Mouse (Mus musculus): Measurements from ENCODE around the gene Ccdc106. TPM values are rescaled to one million over a fixed set of nuclear protein-coding genes. Genes with fewer than 3 reads are reported as not detected.
"Not testable (repeated sequence)": the region's sequence is repeated elsewhere in the genome, so short reads cannot be mapped to it uniquely, and the experiment has no call there.

The Ccdc106 gene
- polyA plus RNA-seq, 1 experiment from 2014 or later = 12.8 TPM

- H3K4me1 ChIP-seq = peaks cover 19% of the 10 kb centered on the region
- H3K36me3 ChIP-seq (replicated peaks) = peaks cover 20% of the 10 kb centered on the region
- no peak overlapping the region for H3K27ac ChIP-seq
- ATAC-seq (ENCODE audit: low FRiP score) = no peak
- no peak overlapping the region for H3K4me3 ChIP-seq (replicated peaks)
- no peaks in the 10 kb centered on the region for H3K9me3 ChIP-seq
- H3K4me2 ChIP-seq = no peak overlapping the region
- no peaks in the 10 kb centered on the region for H3K27me3 ChIP-seq
- H3K9ac ChIP-seq = no peak overlapping the region
- 89% methylated on average over 16 of the region's 16 CpGs for WGBS
Observed at GRCm38 (mm10) chr7:5017352-5017751, 3.0 kb upstream of the Ccdc106 start.

GRCm38 (mm10) chr7:5017931-5018330 lies 2.4 kb upstream of the Ccdc106 start:
- no peaks in the 10 kb centered on the region for H3K9me3 ChIP-seq
- peaks cover 20% of the 10 kb centered on the region for H3K36me3 ChIP-seq (replicated peaks)
- no peak overlapping the region for H3K27ac ChIP-seq
- ATAC-seq (ENCODE audit: low FRiP score) = no peak
- H3K9ac ChIP-seq = no peak overlapping the region
- H3K4me3 ChIP-seq (replicated peaks) = no peak overlapping the region
- H3K27me3 ChIP-seq = no peaks in the 10 kb centered on the region
- H3K4me1 ChIP-seq = peaks cover 22% of the 10 kb centered on the region
- H3K4me2 ChIP-seq = no peak overlapping the region
- WGBS = 97% methylated on average over 21 of the region's 21 CpGs

GRCm38 (mm10) chr7:5019576-5019975 lies 777 bp upstream of the Ccdc106 start:
- not testable (repeated sequence) for ATAC-seq (ENCODE audit: low FRiP score); H3K9me3 ChIP-seq; H3K27me3 ChIP-seq
- H3K4me2 ChIP-seq = peak overlapping the region; percentile 86
- WGBS = 34% methylated on average over 8 of the region's 8 CpGs
- H3K4me3 ChIP-seq (replicated peaks) = peak overlapping the region; percentile 90
- peak overlapping the region; percentile 95 for H3K27ac ChIP-seq
- peaks cover 33% of the 10 kb centered on the region for H3K36me3 ChIP-seq (replicated peaks)
- peaks cover 23% of the 10 kb centered on the region for H3K4me1 ChIP-seq
- peak overlapping the region; percentile 95; the same call in 1 of the 2 replicates for H3K9ac ChIP-seq

GRCm38 (mm10) chr7:5020685-5021084 lies 332 bp downstream of the Ccdc106 start:
- H3K9ac ChIP-seq = peak overlapping the region; percentile 95
- peak overlapping the region; percentile 90 for H3K4me3 ChIP-seq (replicated peaks)
- WGBS = under 1% methylated on average over 14 of the region's 15 CpGs
- H3K4me1 ChIP-seq = peaks cover 23% of the 10 kb centered on the region
- no peak; the same call in 1 of the 2 replicates for ATAC-seq (ENCODE audit: low FRiP score)
- peaks cover 42% of the 10 kb centered on the region for H3K36me3 ChIP-seq (replicated peaks)
- no peaks in the 10 kb centered on the region for H3K9me3 ChIP-seq
- H3K27ac ChIP-seq = peak overlapping the region; percentile 95
- H3K4me2 ChIP-seq = peak overlapping the region; percentile 86
- H3K27me3 ChIP-seq = no peaks in the 10 kb centered on the region

GRCm38 (mm10) chr7:5021197-5021596 lies 844 bp downstream of the Ccdc106 start:
- Histone ChIP-seq H3K27ac (peak overlapping the region; percentile 95; the same call in 1 of the 2 replicates), H3K4me2 (peak overlapping the region; percentile 86), H3K4me3 (replicated peaks) (peak overlapping the region; percentile 90), H3K27me3 (no peaks in the 10 kb centered on the region), H3K9ac (peak overlapping the region; percentile 95), H3K36me3 (replicated peaks) (peaks cover 47% of the 10 kb centered on the region), H3K9me3 (no peaks in the 10 kb centered on the region), H3K4me1 (peaks cover 18% of the 10 kb centered on the region)
- ATAC-seq (ENCODE audit: low FRiP score) = no peak
- WGBS = 45% methylated on average over 5 of the region's 5 CpGs

- peaks cover 92% of the 10 kb centered on the region for H3K36me3 ChIP-seq (replicated peaks)
Observed at GRCm38 (mm10) chr7:5029543-5029942, 9.2 kb downstream of the Ccdc106 start.

GRCm38 (mm10) chr7:5029946-5030345 lies 9.6 kb downstream of the Ccdc106 start:
- H3K4me1 ChIP-seq = no peaks in the 10 kb centered on the region
- H3K4me2 ChIP-seq = no peak overlapping the region
- no peak for ATAC-seq (ENCODE audit: low FRiP score)
- H3K4me3 ChIP-seq (replicated peaks) = peak overlapping the region; percentile 4; the same call in 1 of the 2 replicates
- H3K9me3 ChIP-seq = peaks cover 29% of the 10 kb centered on the region
- H3K27ac ChIP-seq = no peak overlapping the region
- WGBS = 94% methylated on average over 21 of the region's 21 CpGs
- peaks cover 92% of the 10 kb centered on the region for H3K36me3 ChIP-seq (replicated peaks)
- no peaks in the 10 kb centered on the region for H3K27me3 ChIP-seq
- H3K9ac ChIP-seq = no peak overlapping the region

More at GRCm38 (mm10) chr7:5029543-5029942, 9.2 kb downstream of the Ccdc106 start:
- Histone ChIP-seq H3K9me3 (peaks cover 29% of the 10 kb centered on the region), H3K4me2 (no peak overlapping the region), H3K27me3 (no peaks in the 10 kb centered on the region), H3K27ac (no peak overlapping the region), H3K9ac (no peak overlapping the region), H3K4me3 (replicated peaks) (no peak overlapping the region), H3K4me1 (no peaks in the 10 kb centered on the region)
- 95% methylated on average over 22 of the region's 22 CpGs for WGBS
- no peak for ATAC-seq (ENCODE audit: low FRiP score)

- H3K9ac ChIP-seq = no peak overlapping the region
- no peaks in the 10 kb centered on the region for H3K27me3 ChIP-seq
- peaks cover 94% of the 10 kb centered on the region for H3K36me3 ChIP-seq (replicated peaks)
- no peak overlapping the region for H3K27ac ChIP-seq
- H3K9me3 ChIP-seq = peaks cover 29% of the 10 kb centered on the region
- H3K4me1 ChIP-seq = no peaks in the 10 kb centered on the region
- 85% methylated on average over 63 of the region's 63 CpGs for WGBS
- 0 out of 2 replicates have a peak overlapping the region, but pooled peaks have one; percentile 4 for H3K4me3 ChIP-seq (replicated peaks)
- no peak overlapping the region for H3K4me2 ChIP-seq
- no peak for ATAC-seq (ENCODE audit: low FRiP score)
Observed at GRCm38 (mm10) chr7:5030554-5031275, 10.4 kb downstream of the Ccdc106 start.

GRCm38 (mm10) chr7:5031496-5031895 lies 11.1 kb downstream of the Ccdc106 start:
- ATAC-seq (ENCODE audit: low FRiP score) = no peak
- H3K36me3 ChIP-seq (replicated peaks) = peaks cover 95% of the 10 kb centered on the region
- 78% methylated on average over 43 of the region's 46 CpGs for WGBS
- peaks cover 29% of the 10 kb centered on the region for H3K9me3 ChIP-seq
- H3K27ac ChIP-seq = no peak overlapping the region
- H3K27me3 ChIP-seq = no peaks in the 10 kb centered on the region
- H3K9ac ChIP-seq = no peak overlapping the region
- no peak overlapping the region for H3K4me3 ChIP-seq (replicated peaks)
- H3K4me1 ChIP-seq = no peaks in the 10 kb centered on the region
- H3K4me2 ChIP-seq = no peak overlapping the region

- Histone ChIP-seq H3K4me3 (replicated peaks) (no peak within 1 kb of the TSS), H3K4me2 (no peak within 1 kb of the TSS), H3K27me3 (no peaks in the 10 kb centered on the region), H3K9me3 (peaks cover 29% of the 10 kb centered on the region), H3K4me1 (peaks cover 9% of the 10 kb centered on the region), H3K36me3 (replicated peaks) (peaks cover 77% of the 10 kb centered on the region), H3K9ac (no peak within 1 kb of the TSS), H3K27ac (no peak within 1 kb of the TSS)
- ATAC-seq (ENCODE audit: low FRiP score) = no peak
- WGBS = 91% methylated on average over 3 of the region's 3 CpGs
Observed at GRCm38 (mm10) chr7:5033818-5034217, 13.5 kb downstream of the Ccdc106 start, which contains the start of gene 4632433K11Rik. TSS of gene 4632433K11Rik (plus strand) at chr7:5034118.

- Histone ChIP-seq H3K27me3 (no peaks in the 10 kb centered on the region), H3K27ac (no peak overlapping the region), H3K4me2 (no peak overlapping the region), H3K36me3 (replicated peaks) (peaks cover 59% of the 10 kb centered on the region), H3K4me1 (peaks cover 21% of the 10 kb centered on the region), H3K9ac (no peak overlapping the region), H3K9me3 (peaks cover 14% of the 10 kb centered on the region), H3K4me3 (replicated peaks) (no peak overlapping the region)
- WGBS = 95% methylated on average over 17 of the region's 17 CpGs
- ATAC-seq (ENCODE audit: low FRiP score) = no peak
Observed at GRCm38 (mm10) chr7:5035628-5036027, 15.3 kb downstream of the Ccdc106 start.

GRCm38 (mm10) chr7:5036136-5036535 lies 15.8 kb downstream of the Ccdc106 start:
- H3K4me2 ChIP-seq = no peak overlapping the region
- no peak overlapping the region for H3K27ac ChIP-seq
- H3K4me3 ChIP-seq (replicated peaks) = no peak overlapping the region
- no peak overlapping the region for H3K9ac ChIP-seq
- 93% methylated on average over 9 of the region's 9 CpGs for WGBS
- H3K36me3 ChIP-seq (replicated peaks) = peaks cover 55% of the 10 kb centered on the region
- peaks cover 21% of the 10 kb centered on the region for H3K4me1 ChIP-seq
- no peaks in the 10 kb centered on the region for H3K27me3 ChIP-seq
- ATAC-seq (ENCODE audit: low FRiP score) = no peak
- peaks cover 9% of the 10 kb centered on the region for H3K9me3 ChIP-seq

GRCm38 (mm10) chr7:5037026-5037425 lies 16.7 kb downstream of the Ccdc106 start:
- peaks cover 51% of the 10 kb centered on the region for H3K36me3 ChIP-seq (replicated peaks)
- ATAC-seq (ENCODE audit: low FRiP score) = no peak
- WGBS = 95% methylated on average over 7 of the region's 7 CpGs

More at GRCm38 (mm10) chr7:5037026-5037425, 16.7 kb downstream of the Ccdc106 start:
- Histone ChIP-seq H3K9me3 (peaks cover under 1% of the 10 kb centered on the region; the same call in 1 of the 2 replicates), H3K4me1 (peaks cover 21% of the 10 kb centered on the region), H3K27me3 (no peaks in the 10 kb centered on the region), H3K27ac (no peak overlapping the region), H3K4me2 (no peak overlapping the region), H3K9ac (no peak overlapping the region), H3K4me3 (replicated peaks) (no peak overlapping the region)
